ENCODE assay signal across 28 mouse cellular contexts in the genomic region with DNA sequence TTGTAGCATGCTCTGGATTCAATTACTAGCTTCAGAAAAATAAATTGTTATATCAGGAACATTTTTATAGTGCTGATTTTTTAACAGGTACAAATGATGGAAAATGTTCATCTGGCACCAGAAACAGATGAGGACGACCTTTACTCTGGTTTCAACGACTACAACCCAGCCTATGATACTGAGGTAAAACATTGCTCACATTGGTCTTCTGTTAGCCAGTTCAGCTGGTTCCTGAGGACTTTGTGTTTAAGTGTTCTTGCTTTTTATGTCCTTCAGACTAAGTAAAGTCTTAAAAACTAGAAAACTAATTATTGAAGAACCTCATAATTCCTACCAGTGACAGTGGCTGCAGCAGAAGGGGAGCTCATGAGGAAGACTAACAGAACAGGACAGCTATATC.
"Had no signal": no experiment of that assay in that cellular context is flagged by ENCODE, and none has a peak within 500 bp of the region (broad histone marks: within the 10 kb centered on the region; RNA-seq: fewer than 3 reads in every experiment).

No protein-coding gene starts in this region.

- DNase-seq: left cerebral cortex, postnatal 4 days; liver; liver, embryonic 13.5 days; liver, postnatal 0 days; lung, adult 18-20 months; lung, adult 2 months; lung, embryonic 14.5 days; lung, postnatal 10 days; lung, postnatal 14 days; lung, postnatal 36 days; lung, postnatal 4 days; midbrain, embryonic 14.5 days had no signal

- H3K36me3 ChIP-seq: limb, embryonic 10.5 days; liver, embryonic 12.5 days; liver, embryonic 13.5 days; liver, embryonic 15.5 days; lung, embryonic 15.5 days; midbrain, embryonic 12.5 days; neural tube, embryonic 12.5 days had no signal

- H3K27ac ChIP-seq: limb, embryonic 10.5 days; limb, embryonic 12.5 days; limb, embryonic 13.5 days; limb, embryonic 15.5 days; liver, embryonic 12.5 days; liver, embryonic 13.5 days; liver, embryonic 14.5 days; liver, embryonic 15.5 days; lung, embryonic 15.5 days; macrophage; midbrain, embryonic 10.5 days; midbrain, embryonic 12.5 days; midbrain, embryonic 13.5 days; midbrain, embryonic 15.5 days; neural tube, embryonic 12.5 days had no signal

- H3K4me1 ChIP-seq: liver, embryonic 12.5 days; liver, embryonic 15.5 days; midbrain, embryonic 12.5 days; neural tube, embryonic 12.5 days had no signal

- H3K27me3 ChIP-seq: limb, embryonic 12.5 days; limb, embryonic 13.5 days; limb, embryonic 15.5 days; liver, embryonic 12.5 days; liver, embryonic 13.5 days; liver, embryonic 15.5 days; lung, embryonic 15.5 days; midbrain, embryonic 12.5 days; midbrain, embryonic 13.5 days; midbrain, embryonic 15.5 days; neural tube, embryonic 12.5 days had no signal

- H3K4me3 ChIP-seq: limb, embryonic 10.5 days; limb, embryonic 12.5 days; limb, embryonic 13.5 days; limb, embryonic 15.5 days; liver, embryonic 12.5 days; liver, embryonic 13.5 days; liver, embryonic 15.5 days; lung, embryonic 15.5 days; megakaryocyte, embryonic 14.5 days; midbrain, embryonic 10.5 days; midbrain, embryonic 12.5 days; midbrain, embryonic 13.5 days; midbrain, embryonic 15.5 days; myocyte; neural tube, embryonic 12.5 days had no signal
